Mouse (Mus musculus) fibroblast of lung, adult 2 months (primary cell): ENCODE data around the gene Shisa8.
"Not testable (repeated sequence)": the region's sequence is repeated elsewhere in the genome, so short reads cannot be mapped to it uniquely, and the experiment has no call there.

ENCODE experiments used
- DNase-seq: peaks from one replicate; pipeline ENCODE4 v3.0.0-alpha.2; 2011; ENCODE audit warnings: low read depth

The Shisa8 gene

DNA sequence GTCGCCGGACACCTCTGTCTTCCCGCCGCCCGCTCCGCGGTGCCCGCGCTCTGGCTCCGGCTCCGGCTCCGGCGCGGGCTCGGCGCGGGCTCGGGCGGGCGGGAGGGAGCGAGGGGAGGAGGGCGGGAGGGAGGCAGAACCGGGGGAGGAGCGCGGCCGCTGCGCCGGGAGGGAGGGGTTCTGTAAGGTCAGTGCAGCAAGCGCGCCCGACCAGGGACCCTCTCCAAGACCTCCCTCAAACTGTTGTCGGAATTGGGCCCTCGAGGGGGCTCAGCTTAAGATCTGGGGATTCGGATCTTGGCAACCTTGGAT, at the start of gene Shisa8:
Gene Shisa8 (minus strand): TSS at position 64 of the 312 bp plus-strand sequence.
- no peak for DNase-seq

DNA sequence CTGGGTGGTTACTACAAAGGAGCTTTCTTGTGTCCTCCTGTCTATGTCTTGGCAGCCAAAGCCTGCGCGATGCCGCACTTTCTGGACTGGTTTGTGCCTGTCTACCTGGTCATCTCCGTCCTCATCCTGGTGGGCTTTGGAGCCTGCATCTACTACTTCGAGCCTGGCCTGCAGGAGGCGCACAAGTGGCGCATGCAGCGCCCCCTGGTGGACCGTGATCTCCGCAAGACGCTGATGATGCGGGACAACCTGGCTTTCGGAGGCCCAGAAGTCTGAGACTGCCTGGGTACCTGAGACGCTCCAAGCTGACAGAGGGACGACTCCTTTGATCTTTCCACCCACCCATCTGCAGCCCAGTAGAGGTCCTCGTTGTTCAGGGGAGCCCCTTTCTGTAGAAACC, 46.9 kb upstream of the Shisa8 start:
- DNase-seq = no peak

DNA sequence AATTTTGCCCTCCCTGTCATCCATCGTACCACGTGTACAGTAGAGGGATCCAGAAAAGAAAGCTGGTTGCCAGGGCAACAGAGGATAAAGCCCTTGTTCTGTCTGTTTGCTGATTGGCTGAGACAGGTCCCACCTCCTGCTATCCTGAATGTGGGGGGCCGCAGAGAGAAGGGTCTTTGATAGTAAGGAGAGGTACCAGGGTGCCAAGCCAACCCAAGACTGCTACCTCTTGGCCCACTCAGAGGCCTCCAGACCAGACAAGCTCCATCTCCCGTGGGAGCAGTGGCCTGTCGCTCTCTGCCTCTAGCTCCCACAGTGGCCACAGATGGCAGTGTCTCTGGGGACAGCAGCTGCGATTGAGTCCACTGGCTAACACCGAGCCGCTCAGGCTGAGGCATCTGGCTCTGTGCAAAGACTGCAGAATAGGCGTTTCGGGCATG, 43.3 kb upstream of the Shisa8 start:
- DNase-seq = no peak

DNA sequence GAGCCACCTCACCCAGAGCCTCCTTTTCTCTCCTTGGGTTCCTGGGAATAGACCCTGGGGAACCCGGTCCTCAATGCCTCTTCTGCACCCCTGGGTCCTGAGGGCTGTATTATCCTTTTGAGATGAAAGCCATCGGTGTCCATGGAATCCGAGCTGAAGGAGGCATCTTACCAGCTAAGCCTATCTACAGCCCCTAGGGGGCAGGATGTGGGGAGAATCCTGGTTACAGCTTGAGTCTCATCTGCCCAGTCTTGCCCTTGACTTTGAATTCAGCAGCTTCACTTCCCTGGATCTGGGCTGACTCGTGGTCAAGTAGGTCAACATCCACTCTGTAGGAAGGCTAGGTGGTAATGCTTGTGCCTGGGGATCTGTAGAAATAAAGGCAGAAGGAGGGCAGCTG, 42.6 kb upstream of the Shisa8 start:
- DNase-seq = no peak

DNA sequence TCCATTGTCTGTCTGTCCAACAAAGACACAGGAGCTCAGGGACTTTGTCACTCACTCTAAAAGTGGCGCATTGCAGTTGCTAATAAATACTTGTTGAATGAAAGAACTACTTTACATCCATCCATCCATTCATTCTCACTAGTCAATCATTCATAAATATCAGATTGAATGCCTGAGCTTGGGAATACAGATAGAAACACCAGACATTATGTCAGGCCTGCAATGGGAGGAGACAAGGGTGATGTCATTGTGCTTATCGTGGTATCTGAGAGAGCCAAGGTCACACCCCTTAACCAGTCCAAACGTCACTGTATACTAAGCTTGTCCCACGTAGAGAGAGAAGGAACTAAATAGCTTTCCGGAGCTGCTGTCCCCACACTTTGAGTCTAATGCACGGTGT, 39.5 kb upstream of the Shisa8 start, which contains the start of gene 1500009C09Rik:
Gene 1500009C09Rik (plus strand): TSS at position 301 of the 400 bp plus-strand sequence.
- DNase-seq = no peak

DNA sequence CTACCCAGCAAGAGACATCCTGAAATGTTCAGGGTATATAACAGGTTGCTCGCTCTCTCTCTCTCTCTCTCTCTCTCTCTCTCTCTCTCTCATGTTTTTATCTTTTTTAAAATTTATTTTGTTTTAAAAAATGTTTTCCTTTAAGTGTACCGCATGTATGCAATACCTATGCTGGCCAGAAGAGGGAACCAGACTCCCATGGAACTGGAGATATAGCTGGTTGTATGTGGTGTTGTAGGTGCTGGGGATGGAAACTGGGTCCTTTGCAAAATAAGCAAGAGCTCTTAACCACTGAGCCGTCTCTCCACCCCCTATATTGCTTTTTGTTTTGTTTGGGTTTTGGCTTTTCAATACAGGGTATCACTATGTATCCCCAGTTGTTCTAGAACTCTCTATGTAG, 39.0 kb upstream of the Shisa8 start:
- DNase-seq = no peak

DNA sequence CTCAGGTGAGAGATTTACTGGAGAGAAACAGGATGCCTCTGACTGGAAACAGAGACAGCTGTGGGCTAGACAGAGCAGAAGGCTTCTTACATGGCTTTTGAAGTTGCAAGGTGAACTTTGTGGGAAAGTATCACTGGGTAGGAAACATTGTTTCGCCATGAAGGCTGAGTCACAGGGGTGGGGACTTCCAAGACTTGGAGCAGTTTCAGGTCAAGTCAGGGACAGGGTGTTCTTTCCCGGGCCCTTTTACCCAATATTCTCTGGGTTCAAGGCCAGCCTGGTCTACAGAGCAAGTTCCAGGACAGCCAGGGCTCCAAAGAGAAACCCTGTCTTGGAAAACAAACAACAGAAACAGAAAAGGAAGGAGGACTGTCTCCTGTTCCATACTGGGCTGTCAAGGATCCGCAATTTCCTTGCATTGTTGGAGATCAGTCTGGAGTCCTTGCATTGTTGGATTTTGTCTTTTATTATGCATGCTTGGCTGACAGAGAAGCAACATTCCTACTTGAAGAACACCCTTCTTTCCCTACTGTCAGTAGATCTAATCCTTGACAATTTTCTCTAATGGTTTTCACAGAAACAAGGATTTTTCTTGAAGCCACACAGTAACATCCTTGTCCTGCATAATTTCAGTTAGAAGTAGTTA, 34.6 kb upstream of the Shisa8 start:
- peak; percentile 50 for DNase-seq

DNA sequence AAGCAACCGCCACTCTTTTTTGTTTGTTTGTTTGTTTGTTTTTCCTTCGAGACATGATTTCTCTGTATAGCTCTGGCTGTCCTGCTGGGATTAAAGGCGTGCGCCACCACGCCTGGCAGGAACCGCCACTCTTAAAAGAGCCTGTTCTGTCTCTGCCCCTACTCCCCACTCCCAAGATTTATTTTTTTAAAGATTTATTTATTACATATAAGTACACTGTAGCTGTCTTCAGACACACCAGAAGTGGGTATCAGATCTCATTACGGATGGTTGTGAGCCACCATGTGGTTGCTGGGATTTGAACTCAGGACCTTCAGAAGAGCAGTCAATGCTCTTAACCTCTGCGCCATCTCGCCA, 32.2 kb upstream of the Shisa8 start:
- not testable (repeated sequence) for DNase-seq

DNA sequence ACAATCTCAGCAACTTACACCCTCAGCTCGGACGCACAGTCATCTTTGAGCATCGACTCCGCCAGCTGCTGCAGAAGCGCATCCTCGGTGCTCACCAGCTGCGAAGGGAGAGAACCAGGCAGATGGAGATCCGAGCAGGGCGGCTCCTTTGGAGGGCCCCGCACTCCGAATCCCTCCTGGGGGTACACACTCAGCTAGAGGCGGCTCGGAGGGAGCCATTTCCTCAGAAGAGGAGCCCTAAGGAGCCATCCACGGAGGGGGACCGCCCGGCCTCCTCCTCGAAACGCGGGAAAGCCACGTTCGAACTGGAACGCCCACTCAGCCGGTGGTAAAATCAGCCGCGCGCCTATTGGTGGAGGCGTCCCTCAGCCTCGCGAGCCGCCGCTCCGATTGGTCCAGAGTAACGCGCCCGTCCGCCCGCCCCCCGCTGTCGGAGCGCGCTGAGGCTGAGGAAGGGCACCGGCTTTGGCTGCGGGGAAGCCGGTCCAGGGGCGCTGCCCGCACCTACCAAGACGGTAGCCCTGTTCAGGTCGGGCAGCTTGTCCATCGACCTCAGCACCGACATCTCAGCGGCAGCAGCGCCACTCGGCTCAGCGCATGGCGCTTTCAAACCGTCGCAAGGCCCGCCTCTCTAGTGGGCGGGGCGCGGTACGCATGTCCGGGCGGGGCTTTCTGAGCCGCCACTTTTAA, 31.6 kb upstream of the Shisa8 start, which contains the start of gene Cenpm:
Gene Cenpm (minus strand): TSS at position 634 of the 690 bp plus-strand sequence.
- DNase-seq = peak; percentile 52

DNA sequence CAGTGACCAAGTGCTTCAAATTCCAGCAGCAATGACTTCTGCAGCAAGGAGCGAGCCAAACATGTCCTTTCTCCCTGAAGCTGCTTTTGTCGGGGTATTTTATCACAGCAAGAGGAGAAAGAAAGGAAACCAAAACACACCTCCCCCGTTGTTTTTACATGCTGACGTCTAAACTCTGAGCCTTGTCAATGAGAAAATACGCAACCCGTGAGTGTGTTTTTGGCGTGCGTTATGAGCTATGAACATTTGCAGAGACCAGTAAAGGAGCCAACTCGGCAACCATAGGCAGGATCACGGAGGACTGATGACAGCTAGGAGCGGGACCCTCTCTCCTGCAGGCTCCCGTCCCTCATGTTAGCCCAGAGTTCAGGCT, 31.1 kb upstream of the Shisa8 start:
- DNase-seq = peak; percentile 13

DNA sequence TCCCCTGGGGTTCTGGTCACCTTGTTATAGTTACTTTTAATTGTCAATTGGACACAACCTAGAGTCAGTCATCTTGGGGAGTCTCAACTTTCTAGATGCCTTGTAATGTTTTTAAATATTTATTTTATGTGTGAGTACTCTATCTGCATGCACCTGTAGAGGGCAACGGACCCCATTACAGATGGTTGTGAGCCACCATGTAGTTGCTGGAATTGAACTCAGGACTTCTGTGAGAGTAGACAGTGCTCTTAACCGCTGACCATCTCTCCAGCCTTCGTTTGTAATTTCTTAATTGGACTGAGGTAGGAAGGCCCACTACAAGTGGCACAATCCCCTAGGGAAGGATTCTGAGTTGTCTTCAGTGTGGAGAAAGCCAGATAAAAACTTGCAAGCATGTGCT, 30.7 kb upstream of the Shisa8 start:
- DNase-seq = no peak

DNA sequence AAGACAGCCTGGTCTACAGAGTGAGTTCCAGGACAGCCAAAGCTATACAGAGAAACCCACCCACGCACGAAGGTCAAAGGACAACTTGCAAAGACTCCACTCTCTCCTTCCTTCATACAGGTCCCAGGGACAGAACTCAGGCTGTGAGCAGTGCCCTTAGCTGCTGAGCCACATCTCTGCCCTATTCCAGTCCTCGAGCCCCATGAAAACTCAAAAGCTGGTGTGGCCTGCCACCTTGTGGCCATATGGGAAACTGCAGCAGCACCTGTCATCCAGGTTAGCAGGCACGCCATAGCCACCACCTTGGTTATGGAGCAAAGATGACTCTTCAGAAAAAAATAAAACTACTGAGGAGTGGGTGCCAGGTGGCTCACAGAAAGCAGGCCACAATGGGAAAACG, 23.9 kb upstream of the Shisa8 start:
- peak; percentile 26 for DNase-seq

DNA sequence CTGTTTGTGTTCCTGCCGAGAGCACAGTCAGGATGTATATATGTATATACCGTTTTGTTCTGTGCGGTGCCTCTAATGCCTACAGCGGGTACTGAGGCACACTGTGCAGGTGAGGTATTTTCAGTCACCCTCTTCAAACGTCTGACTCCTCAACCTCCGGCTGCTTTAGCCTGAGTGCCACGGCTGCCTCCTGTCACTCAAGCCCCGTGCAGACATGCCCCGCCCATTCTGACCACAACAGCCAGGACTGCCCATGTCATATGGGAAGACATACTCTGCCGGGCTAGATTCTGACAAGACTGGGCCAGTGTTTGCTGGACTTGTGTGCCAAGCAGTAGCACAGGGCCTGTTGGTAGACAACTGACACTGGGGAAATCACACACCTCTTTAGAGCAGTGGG, 23.0 kb upstream of the Shisa8 start:
- DNase-seq = no peak

DNA sequence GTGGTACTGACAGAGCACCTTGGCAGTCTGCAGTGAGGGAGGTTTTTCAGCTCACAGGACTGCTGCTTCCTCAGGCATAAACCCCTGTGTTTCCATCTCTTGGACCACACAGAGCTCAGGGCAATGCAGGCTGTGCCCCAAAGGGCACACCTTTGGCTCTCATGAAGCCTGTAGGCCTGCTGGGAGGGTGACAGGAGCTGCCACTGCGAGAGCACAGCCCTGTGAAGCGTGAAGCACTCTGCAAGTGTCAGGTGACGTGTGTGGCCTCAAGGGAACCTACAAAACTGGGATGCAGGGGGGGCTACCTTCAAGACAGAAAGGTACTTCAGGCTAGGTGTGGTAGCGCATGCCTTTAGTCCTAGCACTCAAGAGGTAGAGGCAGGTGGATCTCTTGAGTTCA, 20.0 kb upstream of the Shisa8 start:
- DNase-seq = no peak

DNA sequence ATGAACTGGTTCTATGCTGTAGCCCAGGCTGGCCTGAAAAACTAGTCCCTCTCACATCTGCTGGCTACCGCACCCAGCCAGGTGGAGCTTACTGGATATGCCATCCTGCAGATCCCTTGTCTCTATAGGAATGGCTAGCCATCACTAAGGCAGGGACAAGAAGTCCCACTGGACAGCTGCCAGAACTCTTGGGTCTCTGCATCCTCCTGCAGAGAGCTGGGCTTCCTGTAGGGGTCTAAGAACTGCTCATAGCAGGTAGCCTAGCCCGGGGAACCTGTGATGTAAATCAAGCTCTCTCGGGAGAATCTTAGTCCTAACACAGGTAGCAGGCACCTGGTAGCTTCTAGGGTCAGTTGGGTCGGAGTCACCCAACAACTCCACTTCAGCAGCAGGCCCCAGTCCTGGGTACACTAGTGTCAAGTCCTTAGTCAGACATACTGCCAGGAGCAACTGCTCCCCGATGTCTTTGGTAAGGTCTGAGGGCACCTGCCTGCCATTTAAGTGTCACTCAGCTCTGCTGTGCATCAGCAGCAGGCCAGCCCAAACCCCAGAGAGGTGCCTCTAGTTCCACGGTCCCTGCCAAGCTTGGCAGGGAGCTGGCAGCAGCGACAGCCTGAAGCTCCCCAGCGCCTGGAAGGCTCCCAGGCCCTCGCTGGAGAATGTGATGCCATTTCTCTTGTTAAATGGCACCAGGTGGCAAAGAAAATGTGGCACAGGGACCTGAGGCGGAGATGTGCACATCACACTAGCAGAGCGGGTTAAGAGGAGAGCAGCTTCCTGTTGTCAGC, 19.2 kb upstream of the Shisa8 start:
- no peak for DNase-seq

DNA sequence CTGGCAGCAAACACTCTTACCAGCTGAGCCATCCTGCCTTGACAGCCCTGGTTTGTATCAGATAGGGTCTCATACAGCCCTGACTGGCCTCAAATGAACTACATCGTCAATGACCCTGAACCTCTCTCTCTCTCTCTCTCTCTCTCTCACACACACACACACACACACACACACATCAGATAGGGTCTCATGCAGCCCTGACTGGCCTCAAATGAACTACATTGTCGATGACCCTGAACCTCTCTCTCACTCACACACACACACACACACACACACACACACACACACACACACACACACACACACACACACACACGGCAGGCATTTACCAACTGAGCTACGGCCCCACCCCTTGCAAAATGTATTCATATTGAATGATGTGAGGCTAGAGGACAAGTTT, 18.5 kb upstream of the Shisa8 start:
- no peak for DNase-seq

DNA sequence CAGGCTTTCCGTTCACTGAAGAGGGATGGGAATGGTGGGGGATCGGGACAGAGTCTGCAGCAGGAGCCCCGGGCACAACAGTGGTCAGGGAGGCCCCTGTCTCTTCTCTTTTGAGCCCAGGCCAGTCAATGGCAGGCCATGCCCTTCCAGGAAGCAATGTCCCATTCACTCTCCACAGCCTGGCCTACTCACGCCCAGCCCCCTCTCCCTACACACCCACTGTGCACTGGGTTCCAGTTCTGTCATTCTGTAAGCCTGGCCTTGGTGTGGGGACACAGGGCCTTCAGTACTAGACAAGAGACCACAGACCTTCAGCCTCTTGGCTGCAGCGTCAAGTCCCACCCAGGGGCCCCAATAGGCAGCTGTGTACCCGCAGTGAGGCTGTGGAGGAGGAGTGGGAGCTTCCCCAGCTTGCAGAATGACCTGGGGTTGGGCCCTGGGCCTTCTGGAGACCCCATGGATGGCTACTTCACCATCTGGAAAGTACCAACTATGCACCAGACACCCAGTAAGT, 17.5 kb upstream of the Shisa8 start:
- no peak for DNase-seq

DNA sequence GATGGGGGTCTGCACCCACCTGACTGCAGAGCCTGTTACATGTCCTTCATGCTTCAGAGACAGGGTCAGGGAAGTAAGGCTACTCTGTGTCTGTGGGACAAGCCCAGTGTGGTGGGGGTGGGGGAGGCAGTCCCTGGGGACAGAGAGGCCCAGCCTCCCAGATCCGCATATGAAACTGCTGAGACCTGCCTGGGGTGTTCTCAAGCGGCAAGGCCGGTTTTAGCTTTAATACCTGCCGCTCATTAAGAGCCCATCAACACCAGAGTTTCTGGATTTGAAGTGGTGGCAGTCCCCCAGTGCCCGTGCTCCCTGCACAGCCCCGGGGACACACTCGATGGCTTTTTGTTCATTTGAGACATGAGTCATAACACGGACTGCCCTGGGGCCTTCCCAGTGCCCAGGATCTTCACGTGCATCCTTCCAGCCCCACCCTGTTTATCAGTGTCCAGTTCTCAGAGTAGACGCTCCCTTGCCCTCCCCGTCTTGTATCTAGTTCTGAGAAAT, 17.0 kb upstream of the Shisa8 start:
- DNase-seq = no peak

DNA sequence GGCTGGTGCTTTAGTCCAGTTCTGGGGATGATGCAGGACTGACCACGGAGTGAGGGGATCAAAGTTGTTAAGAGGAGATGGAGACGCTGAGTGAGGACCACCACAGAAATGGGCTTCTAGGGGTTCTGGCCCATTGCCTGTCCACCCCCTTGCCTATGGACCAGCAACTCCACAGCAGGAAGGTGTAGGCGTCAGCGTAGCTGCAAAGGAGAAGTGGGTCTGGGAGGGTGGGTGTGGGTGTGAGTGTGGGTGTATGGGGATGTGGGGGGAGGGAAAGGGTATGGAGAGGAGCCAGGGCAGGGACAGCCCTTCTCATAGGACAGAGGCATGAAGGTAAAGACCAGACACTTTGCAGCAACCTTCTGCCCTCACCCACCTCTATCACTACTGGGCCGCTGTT, 13.2 kb upstream of the Shisa8 start:
- DNase-seq = no peak

DNA sequence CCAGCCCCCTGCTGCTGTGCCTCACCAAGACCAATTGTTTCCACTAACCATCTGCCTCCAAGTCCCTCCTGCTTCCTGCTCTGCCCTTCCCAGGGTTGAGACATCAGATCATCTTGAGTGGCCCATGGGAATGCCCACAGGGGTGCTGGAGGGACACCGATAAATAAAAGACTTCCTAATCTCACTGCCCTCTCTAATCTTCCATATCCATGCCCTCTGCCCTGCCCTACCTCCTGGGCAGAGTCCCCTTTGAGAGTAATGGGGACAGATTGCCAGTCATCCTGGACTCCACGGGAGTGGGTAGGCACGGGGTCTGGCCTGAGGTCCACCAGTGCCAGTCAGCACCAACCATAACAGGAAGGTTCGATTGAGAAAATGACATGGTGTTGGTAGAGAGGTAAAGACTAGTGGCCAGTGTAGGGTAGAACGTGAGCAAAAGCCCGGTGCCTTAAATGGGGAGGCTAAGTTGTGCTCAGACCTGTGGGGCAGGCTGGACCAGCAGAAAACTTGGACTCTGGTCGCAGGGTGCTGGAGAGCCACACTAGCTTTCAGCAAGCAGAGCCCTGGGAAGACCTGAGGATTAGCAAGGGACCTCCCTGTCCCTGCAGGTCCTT, 12.1 kb upstream of the Shisa8 start:
- no peak for DNase-seq

DNA sequence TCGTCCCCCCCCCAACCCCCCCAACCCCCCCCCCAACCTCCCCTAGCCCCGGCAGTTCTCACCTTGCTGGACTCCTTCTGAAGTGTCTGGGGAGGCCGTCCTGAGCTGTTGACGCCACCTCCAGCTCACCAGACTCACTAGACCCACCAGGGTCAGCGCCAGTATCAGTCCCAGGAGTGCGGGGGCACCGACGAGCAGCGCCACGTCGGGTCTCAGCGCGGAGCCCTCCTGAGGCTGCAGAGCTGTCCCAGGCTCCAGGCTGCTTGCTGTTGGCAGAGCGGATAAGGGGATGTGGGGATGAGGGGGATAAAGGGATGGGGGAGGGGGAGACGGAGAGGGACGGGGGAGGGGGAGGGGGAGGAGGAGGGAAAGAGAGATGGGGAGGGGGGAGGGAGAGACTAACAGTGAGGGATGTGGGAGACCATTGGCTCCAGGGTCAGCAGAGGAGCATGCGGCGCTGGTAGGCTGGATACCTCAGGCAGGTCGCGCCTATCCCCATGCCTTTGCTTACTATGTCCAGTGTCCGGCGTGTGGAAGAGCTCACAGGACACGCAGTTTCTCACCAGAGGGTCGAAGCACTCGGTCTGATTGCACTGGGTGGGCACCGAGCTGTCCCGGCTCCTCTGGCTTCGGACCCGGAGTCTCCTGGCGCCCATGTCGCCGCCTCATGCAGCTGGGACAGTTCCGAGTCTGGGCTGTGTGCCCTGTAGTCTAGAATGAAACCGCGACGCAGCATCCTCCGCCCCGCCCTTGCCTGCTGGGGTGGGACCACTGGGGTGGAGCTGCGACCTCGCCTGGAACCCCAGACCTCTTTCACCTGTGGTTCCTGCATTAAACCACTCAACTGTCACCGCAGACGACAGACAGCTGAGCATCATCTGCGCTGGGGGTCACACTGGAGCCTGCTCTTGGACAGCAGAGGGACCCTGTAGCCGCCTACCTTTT, 11.3 kb upstream of the Shisa8 start, which contains the start of gene Tnfrsf13c:
Gene Tnfrsf13c (minus strand): TSS at position 713 of the 945 bp plus-strand sequence.
- DNase-seq = no peak
